Mouse (Mus musculus) small intestine, adult 10 weeks (tissue): ENCODE measurements around the gene Kmt2d. TPM values are rescaled to one million over a fixed set of nuclear protein-coding genes. Genes with fewer than 3 reads are reported as not detected.

ENCODE experiments used
- polyA plus RNA-seq: library from polyadenylated mRNA; stranded (reverse); fragments of 350-450 nt; fragmentation: Illumina TruSeq; extraction: RNeasy Lipid Tissue Mini Kit (QIAGEN cat#74804); gene quantifications from one replicate; pipeline ENCODE4 v1.2.3, GENCODE M21; 2014; ENCODE audit warnings: low replicate concordance

The Kmt2d gene
- 1.7 TPM for polyA plus RNA-seq

GRCm38 (mm10) chr15:98871070-98871915 is at the start of gene Kmt2d:
TSS of gene Kmt2d (minus strand) at chr15:98871204.

GRCm38 (mm10) chr15:98917538-98918498 is 46.8 kb upstream of the Kmt2d start, which contains the start of gene Lmbr1l:
TSS of gene Lmbr1l (minus strand) at chr15:98918231.

GRCm38 (mm10) chr15:98897928-98898800 is 27.2 kb upstream of the Kmt2d start, which contains the start of gene Dhh:
TSS of gene Dhh (minus strand) at chr15:98898540.

GRCm38 (mm10) chr15:98893940-98894745 is 23.1 kb upstream of the Kmt2d start, which contains the start of gene Rhebl1:
TSS of gene Rhebl1 (minus strand) at chr15:98894540.

GRCm38 (mm10) chr15:98830736-98831683 is 40.0 kb downstream of the Kmt2d start, which contains the start of gene Prkag1:
TSS of gene Prkag1 (minus strand) at chr15:98831521.

GRCm38 (mm10) chr15:98809390-98809789 is 61.6 kb downstream of the Kmt2d start, which contains the start of gene Ddn:
TSS of gene Ddn (minus strand) at chr15:98809490.

GRCm38 (mm10) chr15:98789661-98790535 is 81.1 kb downstream of the Kmt2d start, which contains the start of gene Wnt1:
TSS of gene Wnt1 (plus strand) at chr15:98789857.

Other genes with a start within 250 kb of the Kmt2d start
- gene Cacnb3, start 240.4 kb downstream of the Kmt2d start, polyA plus RNA-seq, result 0.22 TPM
- 1.6 TPM for gene Ddx23, start 208.3 kb downstream of the Kmt2d start, polyA plus RNA-seq
- not detected for gene Rnd1, start 193.7 kb downstream of the Kmt2d start, polyA plus RNA-seq
- not detected for gene Ccdc65, start 163.0 kb downstream of the Kmt2d start, polyA plus RNA-seq
- not detected for gene Fkbp11, start 143.0 kb downstream of the Kmt2d start, polyA plus RNA-seq
- gene Arf3, start 108.0 kb downstream of the Kmt2d start, polyA plus RNA-seq, result 17.6 TPM
- not detected for gene Wnt10b, start 93.1 kb downstream of the Kmt2d start, polyA plus RNA-seq
- gene Wnt1, start 81.3 kb downstream of the Kmt2d start, polyA plus RNA-seq, result not detected
- not detected for gene Ddn, start 61.7 kb downstream of the Kmt2d start, polyA plus RNA-seq
- gene Prkag1, start 39.7 kb downstream of the Kmt2d start, polyA plus RNA-seq, result 25.9 TPM
- 13.2 TPM for gene Rhebl1, start 23.3 kb upstream of the Kmt2d start, polyA plus RNA-seq
- not detected for gene Dhh, start 27.3 kb upstream of the Kmt2d start, polyA plus RNA-seq
- 4.2 TPM for gene Lmbr1l, start 47.0 kb upstream of the Kmt2d start, polyA plus RNA-seq
- 12.4 TPM for gene Tuba1b, start 63.4 kb upstream of the Kmt2d start, polyA plus RNA-seq
- gene Gm49450, start 82.3 kb upstream of the Kmt2d start, polyA plus RNA-seq, result not detected
- 18.2 TPM for gene Tuba1a, start 82.5 kb upstream of the Kmt2d start, polyA plus RNA-seq
- 10.2 TPM for gene Tuba1c, start 158.7 kb upstream of the Kmt2d start, polyA plus RNA-seq
- gene Prph, start 184.0 kb upstream of the Kmt2d start, polyA plus RNA-seq, result 0.45 TPM
- 0.71 TPM for gene Troap, start 203.4 kb upstream of the Kmt2d start, polyA plus RNA-seq
- not detected for gene C1ql4, start 216.6 kb upstream of the Kmt2d start, polyA plus RNA-seq
- gene Dnajc22, start 222.0 kb upstream of the Kmt2d start, polyA plus RNA-seq, result 11.9 TPM